Mouse (Mus musculus) T-cell, adult 2 months (primary cell): ENCODE results near the gene Ciao2b.

ENCODE experiments used
- DNase-seq: peaks from one replicate; pipeline ENCODE4 v3.0.0; 2022; ENCODE audit warnings: low spot score

The Ciao2b gene

DNA sequence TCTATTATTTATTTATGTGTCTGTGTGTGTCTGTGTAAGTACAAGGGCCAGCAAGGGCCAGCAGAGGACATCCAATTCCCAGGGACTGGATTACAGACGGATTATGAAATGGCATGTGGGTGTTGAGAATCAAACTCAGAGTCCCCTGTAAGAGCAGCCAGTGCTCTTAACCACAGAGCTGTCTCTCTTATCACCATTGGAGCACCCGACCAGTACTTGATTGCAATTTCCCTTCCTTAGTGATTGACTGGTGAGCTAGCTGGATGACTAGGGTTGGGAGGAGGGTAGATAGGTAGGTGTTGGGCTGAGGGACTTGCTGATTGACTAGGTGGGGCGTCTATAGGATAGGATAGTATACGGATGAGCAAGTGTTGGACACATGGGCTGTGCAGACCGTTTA is 21.0 kb downstream of the Ciao2b start:
- no peak for DNase-seq

DNA sequence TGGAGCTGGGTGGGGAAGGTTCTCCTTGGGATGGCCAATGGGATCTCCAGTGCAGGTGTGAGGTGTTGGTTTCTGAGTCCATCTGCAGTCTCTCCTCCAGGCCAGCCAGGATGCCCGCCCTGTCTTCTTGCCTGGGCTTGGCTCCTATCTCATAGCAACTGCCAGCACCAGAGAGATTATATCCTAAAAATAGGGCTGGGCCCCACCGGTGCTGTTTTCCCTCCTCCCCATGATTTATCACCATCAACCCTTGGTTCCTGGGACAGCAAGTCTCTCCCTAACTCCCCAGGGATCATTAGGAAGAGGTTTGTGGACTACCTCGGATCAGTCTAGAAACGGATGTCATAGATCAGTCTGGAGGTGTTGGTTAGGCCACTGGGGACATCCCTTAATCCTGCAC is 28.6 kb downstream of the Ciao2b start:
- no peak for DNase-seq

DNA sequence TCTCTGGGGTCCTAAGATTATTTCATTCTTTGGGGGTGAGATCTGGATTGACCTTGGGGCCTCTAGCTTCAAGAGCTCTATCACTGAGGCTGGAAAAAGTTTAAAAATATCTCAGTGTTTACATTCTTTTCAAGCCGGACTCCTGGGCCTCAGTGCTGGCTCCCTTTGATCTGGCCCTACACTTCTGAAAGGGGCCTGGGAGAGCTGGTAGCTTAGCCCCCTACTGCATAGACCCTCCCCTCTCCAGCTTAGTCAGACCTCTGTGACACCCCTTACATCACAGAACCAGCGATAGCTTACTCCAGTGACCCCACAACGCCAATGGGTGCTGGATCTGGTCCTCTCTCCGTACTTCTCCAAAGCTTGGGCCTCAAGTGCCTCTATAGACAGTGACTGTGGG is 30.2 kb downstream of the Ciao2b start:
- DNase-seq: no peak

DNA sequence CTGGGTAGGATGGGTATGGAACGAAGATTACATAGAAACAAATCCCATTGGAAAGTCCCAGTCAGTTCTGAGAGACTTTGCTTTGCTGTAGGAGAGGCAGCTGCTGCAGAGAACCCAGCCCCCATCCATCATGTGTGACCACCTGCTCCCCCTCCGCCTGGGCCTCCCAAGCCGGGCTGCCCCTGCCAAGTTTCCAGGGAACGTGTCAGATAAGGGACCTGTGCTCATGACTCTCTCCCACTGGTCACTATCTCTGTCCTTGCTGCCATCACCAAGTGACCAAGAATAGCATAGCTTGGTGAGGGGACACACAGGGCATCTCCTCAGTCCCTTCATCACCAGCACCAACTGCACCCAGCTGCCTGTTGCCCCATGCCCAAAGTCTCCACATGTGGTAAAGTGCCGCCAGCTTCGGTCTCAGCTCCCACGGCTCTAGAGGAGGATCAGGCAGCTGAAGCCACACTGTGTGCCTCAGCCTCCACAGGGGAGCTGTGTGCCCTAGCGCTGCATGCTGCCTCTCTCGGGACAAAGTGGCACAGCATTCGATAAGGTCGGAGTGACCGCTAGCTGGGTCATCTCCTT is 31.5 kb downstream of the Ciao2b start:
- DNase-seq: no peak

DNA sequence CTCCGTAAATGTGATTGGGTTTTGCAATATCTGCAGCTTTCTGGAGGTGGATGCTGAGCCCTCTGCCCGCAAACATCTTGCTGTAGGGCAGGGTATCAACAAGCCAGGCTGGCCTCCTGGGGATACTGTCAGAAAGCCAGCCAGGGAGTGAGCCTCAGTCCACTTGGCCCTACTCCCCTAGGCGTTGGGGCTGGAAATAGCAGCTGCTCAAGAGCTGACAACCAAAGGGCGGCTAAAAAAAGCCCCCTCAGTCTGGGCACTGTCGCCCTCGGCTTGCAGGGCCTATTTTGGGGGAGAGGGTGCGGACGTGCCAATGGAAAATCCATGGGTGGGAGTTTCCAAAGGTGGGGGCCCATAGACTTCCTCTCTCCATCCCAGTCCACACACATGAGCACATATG is 32.5 kb downstream of the Ciao2b start:
- DNase-seq: no peak

DNA sequence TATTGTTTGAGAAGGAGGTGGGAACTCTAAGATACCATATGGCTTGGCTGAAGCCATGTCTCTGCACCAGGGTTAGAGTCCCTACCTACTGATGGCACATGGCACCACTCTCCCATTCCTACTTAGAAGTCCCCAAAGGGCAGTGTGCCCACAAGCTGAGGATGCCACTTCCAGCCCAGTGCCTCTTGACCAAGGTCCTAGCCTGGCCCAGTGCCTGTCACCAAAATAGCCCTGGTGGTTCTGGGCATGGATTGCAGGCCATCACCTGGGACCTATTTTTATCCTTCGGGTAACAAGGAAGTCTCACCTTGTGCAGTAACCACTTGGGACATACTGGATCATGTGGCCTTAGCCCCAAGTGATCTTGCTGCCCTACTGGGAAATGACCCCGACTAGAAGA is 33.8 kb downstream of the Ciao2b start:
- no peak for DNase-seq

DNA sequence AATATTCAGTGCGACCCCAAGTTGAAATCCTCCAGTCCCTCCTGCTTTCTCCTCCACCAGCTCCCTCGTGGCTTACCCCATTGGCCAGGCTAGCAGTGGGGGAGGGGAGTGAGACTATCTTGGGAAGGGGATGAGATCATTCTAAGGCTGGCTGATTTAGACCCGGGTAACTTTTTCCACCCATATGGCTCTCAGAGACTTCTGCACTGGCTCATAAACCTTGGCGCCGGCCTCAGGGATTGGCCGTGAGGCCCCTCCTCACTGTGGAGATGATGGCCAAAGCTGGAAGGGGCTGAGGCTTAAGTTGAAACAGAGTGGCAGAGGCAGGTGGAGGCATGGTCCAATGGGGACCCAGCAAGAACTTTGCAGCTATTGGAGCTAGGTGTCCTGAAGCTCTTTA is 35.4 kb downstream of the Ciao2b start:
- DNase-seq: no peak

DNA sequence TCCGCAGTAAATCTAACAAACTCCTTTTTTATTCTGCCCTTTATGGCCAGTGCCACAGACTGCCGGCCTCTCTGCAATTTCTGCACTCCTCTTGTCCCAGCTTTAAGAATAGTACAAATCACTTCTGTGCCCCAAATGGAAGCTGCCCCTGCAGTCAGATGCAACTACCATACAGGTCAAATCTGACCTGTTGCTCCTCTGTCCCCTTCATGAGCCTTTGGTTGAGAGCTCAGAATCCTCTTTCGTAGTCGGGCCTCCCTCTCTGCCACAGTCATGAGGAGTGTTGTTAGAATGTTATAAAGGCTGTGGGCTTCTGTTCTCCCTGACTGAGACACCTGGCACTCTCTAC is 38.5 kb downstream of the Ciao2b start:
- DNase-seq: no peak

DNA sequence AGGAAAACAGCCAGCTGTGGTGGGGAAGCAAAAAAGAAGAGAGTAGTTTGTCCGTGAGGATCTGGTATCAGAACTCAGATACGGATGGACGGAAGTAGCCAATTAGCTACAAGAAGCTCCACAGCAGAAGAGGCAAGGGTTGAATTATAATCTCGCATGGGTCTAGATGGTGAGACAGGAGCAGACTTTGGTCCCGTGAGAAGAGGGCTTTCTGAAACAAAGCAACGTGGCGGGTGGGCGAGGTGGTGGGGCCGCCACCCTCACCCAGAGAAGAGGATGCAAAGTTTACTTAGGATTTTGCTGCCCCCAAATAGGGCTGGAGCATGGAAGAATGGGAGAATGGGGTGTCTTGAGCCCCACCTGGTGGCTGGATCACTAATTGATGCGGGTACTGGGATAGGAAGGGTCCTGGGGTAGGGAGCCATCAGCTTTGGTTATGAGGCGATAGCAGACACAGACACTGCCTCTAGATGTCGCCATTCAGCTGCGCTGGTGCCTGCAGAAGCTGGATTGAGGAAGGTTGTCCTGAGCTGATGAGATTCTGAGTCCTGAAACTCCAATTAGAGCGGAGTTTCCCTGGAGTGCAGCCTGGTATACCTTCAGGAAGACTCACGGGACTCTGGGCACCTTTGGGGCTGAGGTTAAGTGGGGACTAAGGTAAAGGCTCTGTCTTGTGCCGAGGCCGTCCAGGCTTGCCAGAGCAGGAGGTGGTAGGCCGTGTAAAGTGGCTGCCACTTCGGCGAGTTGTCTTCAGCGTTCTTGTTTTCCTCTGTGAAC is 39.1 kb downstream of the Ciao2b start:
- DNase-seq: peak; percentile 63

DNA sequence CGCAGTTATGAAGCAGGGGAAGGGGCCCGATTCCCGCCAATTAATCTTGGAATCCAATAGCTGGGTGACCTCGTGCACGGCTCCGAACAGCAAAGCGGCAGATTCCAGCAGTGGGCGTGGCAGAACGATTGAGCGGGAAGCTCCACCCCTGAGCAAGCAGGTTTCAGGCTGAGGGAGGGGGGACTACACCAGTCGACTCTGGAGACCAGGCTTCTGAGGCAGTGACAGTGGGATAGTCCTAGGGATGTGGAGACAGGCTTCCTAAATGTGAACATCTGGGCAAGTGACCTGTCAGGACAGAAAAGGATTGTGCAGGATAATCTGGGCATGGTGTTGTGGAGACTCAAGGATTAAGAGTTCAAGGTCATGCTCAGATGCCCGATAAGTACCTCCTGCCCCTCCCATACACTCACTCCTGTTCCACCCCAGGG is 39.8 kb downstream of the Ciao2b start:
- no peak for DNase-seq

DNA sequence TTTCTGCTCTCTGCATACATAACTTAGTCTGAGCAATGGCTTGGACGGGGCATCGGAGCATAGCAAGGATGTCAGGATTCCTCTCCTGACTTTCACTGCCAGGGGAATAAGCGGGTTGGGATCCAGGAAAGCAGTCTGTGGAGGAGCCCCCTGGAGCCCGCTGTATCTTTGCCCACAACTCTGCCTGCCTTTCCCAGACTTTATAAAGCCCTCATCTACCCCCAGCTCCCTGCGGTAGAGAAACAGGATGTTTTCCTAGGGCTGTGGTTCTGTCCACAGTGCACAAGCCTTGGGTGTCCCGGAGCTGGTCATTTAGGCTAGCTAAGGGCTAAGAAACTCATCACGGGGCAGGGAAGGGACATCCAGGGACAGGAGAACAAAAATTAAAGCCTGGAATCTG is 40.4 kb downstream of the Ciao2b start:
- DNase-seq: no peak

DNA sequence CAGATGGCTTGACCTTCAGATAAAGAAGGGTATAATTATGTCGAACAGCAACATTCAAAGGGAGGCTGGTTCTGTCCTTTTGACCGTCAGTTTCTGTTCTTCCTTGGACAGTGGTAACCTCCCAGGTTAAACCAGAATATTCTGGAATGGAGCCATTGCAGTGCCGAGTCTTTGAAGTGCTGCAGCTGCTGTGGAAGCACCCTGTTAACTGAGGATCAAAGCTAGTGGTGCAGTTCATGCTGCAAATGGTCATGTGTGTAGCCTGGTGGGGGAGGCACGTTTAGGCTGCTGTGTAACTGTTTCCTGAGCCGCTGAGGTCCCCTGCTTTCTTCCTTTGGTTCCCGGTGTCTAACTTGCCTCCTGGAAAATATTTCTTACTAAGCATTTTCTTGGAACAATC is 43.3 kb downstream of the Ciao2b start:
- DNase-seq: no peak

DNA sequence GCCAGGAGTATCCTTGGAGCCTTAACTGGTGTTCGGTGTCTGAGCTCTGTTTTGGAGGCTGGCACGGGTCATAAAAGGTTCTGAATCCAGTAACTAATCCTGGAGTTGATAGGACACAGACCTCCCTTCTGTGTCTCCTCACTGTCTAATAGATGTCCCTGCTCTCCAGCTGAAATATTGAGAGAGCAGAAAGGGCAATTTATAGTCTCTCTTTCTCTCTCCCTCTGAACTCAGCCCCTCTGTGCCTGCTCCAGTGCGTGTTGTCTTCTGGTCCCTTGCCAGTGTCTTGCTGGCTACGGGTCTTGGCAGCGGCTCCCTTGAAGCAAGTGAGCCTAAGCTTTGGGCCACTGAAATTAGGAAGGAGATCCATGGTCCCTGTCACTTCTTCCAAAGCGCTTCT is 44.1 kb downstream of the Ciao2b start:
- DNase-seq: no peak

DNA sequence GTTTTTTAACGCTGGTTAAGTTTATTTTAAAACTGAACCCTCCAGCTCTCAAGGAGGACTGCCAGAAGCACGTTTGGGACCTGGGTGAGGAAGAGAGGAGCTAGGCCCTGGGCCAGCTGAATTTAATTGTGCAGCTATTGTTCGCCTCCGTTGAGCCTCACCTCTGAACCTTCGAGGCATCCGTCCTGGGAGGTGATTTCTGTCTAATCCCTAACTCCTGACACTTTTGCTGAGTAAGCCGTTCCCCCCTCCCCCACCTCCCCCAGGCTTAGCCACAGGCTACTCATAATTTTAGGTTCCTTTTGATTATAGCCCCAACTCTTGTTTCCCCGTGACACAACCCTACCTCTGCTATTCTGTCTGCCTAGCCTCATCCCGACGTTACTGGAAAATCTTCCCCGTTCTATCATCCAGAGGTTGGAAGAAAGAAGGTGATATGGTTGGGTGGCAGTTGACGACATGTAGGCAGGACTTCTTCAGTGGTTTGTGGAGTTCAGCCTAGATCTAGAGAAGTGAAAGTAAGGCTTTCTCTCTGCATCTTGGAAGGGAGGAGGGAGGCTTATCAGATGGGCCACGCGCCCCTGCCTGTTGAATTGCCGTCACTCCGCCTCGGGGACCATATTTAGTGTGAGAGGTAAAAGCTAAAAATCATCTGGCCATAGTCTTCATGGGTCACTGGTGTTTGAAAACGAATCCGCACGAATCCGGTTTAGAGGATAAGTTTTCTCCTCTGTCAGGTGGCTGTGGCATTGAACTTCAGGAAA is 45.8 kb downstream of the Ciao2b start:
- no peak for DNase-seq

DNA sequence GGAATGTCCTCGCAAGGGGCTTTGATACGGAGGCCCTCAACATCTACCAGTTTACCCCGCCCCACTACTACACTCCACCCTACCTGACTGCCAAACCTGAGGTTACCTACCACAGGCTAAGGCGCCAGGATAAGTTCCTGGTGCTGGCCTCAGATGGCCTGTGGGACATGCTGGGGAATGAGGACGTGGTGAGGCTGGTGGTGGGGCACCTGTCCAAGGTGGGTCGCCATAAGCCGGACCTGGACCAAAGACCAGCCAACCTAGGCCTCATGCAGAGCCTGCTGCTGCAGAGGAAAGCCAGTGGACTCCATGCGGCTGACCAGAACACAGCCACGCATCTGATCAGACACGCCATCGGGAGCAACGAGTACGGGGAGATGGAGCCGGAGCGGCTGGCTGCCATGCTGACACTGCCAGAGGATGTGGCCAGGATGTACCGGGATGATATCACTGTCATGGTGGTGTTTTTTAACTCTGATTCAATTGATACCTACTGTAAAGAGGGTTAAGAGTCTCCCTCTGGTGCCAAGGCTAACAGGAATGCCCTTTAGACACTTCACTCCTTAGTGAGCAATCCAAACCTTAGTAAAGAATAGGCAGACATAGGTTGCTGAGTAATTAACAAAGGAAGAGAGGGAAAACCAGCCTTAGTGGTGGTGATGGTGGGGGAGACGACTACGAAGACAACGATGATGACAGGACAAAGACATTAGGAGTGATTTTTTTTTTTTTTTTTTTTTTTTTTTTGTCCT is 47.0 kb downstream of the Ciao2b start:
- no peak for DNase-seq

DNA sequence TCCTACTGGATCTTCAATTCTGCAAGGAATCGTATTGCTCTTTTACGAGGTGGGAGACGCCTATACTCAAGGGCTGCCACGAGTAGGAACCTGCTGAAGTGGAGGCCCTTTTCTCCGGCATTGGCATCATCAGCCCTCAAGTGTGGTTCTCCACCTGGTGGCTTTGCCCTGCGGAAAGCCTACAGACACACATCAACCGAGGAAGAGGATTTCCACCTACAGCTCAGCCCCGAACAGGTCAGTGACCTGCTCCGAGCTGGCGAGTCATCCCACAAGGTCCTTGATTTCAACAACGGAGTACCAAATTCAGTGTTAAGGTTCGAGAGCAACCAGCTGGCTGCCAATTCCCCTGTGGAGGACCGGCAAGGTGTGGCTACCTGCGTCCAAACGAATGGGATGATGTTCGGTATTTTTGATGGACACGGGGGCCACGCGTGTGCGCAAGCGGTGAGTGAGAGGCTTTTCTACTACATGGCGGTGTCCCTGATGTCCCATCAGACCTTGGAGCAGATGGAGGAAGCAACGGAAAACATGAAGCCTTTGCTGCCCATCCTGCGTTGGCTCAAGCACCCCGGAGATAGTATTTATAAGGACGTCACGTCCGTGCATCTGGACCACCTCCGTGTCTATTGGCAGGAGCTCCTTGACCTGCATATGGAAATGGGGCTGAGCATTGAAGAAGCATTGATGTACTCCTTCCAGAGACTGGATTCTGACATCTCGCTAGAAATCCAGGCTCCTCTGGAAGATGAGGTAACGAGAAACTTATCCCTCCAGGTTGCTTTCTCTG is 48.0 kb downstream of the Ciao2b start:
- DNase-seq: no peak

DNA sequence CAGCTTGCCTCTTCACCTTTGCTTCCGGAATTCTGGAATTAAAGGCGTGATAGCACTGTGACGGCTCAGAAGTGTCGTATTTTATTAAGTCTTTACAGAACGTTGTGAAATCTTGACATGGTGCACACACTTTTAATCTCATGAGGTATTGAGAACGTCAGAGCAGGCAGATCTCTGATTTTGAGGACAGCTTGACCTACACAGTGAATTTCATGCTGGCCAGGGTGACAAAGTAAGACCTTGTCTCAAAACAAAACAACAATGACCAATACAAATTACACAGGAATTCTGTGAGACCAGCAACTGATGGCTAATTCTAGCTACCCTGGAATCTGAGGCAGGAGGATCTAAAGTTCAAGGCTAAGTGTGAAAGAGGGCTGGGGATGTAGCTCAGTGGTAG is 49.2 kb downstream of the Ciao2b start:
- DNase-seq: no peak

DNA sequence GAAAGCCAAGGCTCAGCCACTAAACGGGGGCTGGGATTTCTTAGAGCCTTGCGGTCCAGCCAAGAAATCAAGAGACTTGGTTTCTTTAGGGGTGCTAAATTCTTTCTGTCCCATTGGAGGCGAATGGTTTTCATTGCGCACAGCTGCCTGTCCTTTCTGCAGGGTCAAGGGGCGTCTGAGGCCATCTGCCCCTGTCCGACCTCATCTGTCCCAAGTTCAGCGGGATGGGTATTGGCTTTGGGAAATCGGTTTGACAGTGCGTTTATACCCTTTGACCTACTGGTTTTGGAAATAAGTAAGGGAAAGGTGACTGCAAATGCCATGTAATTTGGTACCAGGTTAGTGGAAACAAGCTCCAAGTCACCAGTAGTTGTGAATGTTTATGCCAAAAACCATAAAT is 49.9 kb downstream of the Ciao2b start:
- no peak for DNase-seq

DNA sequence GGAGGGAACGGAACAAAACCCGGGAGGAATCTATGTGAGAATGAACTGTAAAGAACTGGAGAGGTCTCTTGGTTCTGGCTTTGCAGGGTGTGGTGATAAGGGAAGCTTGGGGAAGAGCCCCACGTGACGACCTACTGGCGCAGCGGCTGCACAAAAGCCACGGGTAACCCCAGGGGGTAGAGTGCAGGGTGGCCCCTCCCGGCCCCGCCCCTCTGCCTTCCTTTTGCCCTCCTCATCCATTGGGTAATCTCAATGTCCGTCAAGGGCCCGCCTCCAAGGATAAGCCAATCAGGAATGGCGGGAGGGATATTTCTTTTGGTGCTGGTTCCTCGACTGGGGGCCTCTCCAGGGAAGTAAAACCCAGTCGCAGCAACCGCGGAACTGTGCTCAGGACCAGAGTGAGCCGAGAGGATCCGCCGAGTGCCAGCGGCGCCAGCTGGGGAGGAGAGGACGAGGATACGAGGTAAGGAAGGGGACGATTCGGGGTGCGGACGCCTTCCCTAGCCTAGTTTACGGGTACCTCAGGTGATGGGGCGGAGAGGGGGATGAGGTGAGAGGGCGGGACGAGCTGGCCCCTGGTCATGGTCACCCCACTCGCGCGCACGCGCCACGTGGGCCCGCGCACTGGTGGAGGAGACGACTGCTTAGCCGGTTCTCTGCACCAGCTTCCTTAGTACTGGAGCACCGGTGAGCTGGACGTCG is 50.5 kb downstream of the Ciao2b start, which contains the start of gene Pdp2:
Pdp2 (plus strand) TSS at position 319 of the 702 bp plus-strand sequence.
- DNase-seq: peak; percentile 83

DNA sequence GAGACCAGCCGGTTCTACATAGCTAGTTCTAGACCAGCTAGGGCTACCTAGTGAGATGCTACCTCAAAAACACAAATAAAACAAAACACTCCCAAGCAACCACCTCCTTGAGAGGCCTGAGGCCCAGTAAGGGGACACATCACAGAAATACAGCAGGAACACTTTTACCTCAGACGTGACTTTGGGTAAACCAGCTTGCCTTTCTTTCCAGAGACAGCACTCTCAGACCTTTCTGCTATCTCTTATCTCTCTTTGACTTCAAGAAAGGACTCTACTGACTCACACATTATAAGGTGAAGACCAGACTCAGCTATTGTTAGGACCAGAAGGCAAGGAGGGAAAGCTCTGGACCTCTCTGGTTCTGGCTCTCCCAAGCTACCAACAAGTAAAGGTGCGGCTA is 51.5 kb downstream of the Ciao2b start:
- DNase-seq: no peak
